Mouse (Mus musculus) ZHBTc4 (cell line): ENCODE results near the gene Hipk1.

Experiments used
- DNase-seq: peaks from one replicate; pipeline ENCODE4 v3.0.0-alpha.2; 2011; ENCODE audit warnings: low read depth, low spot score

Hipk1 gene

DNA sequence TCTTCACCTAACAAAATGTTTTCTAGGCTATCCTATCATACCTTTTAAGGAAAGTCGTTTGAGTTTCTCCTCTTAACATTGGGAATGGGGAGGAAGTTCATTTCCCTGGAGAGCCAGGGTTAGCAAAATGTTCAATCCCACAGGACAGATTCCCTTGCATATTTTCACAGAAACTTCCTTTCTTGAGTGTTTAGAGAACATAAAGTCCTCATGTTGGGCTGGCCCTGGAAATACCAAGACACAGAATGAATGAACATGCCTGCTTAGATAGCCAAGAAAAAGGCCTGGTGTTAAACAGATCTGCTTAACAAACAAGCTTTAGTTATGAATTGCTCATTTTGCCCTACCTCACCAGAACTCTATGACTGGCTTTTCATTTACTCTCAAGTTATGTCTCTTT, 1.2 kb upstream of the Hipk1 start:
- DNase-seq: no peak

DNA sequence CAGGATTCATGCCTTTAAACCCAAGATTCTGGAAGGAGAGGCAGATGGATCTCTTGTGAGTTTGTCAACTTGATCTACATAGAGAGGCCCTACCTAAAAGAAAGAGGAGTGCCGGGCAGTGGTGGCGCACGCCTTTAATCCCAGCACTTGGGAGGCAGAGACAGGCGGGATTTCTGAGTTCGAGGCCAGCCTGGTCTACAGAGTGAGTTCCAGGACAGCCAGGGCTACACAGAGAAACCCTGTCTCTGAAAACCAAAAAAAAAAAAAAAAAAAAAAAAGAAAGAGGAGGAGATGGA, 696 bp upstream of the Hipk1 start:
- peak; percentile 40 for DNase-seq

GRCm38 (mm10) chr3:103790346-103791145, 817 bp downstream of the Hipk1 start:
- peak; percentile 47 for DNase-seq

DNA sequence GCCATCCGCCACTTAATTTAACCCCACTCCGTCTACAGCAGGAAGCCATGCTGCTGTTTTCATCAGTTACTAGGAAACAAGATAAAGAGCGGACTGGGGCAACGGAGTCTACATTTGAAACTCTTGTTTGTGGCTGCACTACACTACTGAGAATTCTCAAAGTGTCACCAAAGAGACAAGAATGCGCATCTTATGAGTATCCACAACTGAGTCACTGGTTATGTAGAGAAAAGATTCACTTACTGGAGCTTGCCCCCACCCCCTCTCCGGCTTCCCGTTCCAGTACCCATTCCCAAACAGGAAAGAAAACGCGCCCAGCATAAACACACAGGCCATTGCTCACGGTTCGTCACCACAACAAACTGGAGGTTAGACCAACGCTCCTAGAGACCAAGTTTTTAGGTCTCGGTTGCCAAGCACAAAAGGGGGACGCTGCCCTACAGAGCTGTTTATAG, 1.4 kb downstream of the Hipk1 start:
- peak; percentile 30 for DNase-seq

GRCm38 (mm10) chr3:103789096-103789495, 2.3 kb downstream of the Hipk1 start:
- DNase-seq: no peak

DNA sequence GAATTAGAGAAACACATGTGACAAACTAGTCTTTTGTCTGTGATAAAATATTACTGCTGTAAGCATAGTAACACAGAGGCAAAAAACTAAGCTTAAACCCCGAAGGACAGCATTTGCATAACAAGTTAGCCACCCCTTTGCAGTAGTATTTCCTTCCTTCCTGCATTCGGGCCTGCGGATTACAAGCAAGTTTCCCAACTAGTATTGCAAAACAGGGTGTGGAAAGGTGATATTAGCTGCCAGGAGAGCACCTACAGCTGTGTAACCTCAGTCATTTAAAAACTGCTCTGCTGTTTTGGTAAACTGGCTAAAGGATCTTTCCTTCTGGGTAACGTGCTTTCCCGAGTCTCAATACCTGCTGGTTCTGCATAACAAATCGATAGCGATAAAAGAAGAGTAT, 4.1 kb downstream of the Hipk1 start:
- no peak for DNase-seq

DNA sequence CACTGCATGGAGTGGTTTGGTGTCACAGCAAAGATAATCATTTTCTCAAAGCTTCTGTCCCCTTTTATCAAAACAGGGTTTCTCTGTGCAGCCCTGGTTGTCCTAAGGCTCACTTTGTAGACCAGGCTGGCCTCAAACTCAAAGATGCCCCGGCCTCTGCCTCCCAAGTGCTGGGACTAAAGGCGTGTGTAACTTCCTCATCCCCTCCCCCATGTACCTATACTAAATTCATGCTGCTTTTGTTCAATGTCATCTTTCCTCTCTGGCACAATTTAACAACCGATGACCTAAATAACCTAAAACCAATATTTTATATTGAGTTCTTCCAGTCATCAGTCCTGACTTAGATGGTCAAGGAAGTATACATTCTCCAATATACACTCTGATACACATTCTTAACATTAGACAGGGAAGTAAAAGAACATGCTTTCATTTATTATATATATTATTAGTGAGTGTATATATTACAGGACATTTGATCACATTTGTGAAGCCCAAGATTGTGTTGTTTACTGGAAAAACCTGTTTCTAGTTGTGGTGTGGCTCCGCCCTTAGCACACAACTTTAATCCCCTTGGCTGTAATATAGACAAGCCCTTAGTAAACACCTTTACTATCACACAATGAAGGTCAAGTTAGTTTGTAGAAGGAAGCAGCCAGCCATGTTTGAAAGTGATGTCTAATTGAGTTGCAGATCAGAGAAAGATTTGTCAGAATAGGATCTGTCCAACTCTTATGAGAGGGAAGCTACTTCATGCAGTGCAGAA, 8.3 kb downstream of the Hipk1 start:
- no peak for DNase-seq

DNA sequence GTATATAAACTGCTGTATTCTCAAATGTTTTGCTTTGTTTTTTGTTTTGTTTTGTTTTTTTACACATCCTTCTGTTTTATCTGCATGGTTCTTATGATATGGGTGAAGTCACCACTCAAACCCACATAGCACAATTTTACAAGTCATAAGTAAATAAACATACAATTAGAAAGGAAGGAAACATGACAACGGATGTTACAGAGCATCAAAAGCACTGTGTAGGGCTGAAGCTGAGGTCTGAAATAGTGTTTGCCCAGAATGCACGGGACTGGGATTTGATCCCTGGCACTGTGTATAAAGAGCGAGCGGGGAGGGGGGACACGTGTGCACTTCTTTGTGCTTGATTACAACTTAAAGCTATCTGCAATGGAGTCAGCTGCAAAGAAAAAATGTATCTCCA, 10.6 kb downstream of the Hipk1 start:
- DNase-seq: no peak

DNA sequence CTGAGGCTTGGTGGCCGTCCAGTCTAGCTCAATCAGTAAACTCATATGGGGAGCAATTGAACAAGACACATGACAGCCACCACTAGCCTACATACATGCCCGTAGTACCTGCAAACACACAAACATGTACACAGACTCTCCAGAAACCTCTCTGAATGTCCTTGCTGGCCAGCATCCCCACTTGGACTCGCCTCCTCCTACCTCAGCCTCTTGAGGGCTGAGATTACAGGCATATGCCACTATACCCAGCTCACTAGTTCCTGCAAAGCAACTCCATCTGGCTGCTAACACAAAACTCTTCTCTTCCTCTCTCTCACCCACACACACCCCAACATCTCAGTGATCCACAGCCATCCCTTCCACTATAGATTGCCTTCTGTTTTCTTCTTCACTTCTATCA, 11.1 kb downstream of the Hipk1 start:
- no peak for DNase-seq

DNA sequence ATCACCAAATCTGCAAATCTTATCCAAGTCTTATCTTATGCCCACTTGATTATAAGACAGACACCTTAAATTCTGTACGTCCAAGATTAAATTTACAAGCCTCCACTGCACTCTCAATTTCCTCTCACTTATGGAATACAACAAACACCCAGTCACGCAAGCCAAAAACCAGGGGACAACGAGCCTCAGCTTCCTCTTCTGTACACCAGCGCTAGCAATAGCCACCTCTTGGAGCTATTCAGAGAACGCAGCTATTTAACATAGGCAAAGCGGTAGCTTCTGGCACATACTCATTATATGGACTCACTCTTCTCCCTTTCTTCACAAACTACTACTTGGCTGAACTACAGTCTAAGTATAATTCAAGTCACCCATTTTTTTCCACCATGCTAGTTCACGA, 12.2 kb downstream of the Hipk1 start:
- no peak for DNase-seq

- DNase-seq: no peak
These were observed 12.7 kb downstream of the Hipk1 start for GRCm38 (mm10) chr3:103778660-103779059.

DNA sequence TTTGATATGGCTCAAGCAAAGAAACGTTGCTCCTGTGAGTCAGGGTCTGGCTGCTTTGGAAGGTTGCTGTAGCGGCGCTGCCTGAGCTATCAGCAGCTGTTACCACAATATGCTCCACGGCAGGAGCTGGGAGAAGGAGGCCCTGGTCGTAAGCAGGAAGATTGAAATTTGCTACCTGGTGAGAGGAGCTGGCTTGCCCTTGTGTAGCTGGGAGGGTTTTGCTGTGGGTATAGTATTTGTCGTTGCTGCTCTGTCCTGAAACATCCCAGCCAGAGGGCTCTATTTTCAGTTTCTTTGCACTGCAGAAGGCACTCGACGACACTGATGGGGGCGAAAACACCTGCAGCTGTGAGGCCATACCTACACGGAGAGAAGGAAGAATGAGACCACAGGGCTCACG, 13.4 kb downstream of the Hipk1 start:
- DNase-seq: no peak

DNA sequence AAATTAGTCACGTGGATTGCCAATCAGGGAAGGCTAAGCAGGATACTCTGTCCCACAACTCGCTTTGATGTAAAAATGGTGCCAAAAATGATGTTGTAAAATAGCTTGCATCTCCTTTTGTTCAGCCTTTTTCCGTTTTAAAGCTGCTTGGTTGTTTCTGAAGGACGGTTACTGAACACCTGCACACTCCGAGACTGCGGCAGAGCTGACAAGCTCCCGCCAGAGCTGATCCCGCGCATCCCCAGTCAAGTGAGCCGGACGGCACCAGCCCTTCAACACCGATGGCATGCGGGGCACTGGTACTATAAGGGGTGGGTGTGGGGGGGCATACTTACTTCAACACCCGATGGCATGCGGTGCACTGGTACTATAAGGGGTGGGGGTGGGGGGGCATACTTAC, 17.4 kb downstream of the Hipk1 start:
- DNase-seq: no peak

DNA sequence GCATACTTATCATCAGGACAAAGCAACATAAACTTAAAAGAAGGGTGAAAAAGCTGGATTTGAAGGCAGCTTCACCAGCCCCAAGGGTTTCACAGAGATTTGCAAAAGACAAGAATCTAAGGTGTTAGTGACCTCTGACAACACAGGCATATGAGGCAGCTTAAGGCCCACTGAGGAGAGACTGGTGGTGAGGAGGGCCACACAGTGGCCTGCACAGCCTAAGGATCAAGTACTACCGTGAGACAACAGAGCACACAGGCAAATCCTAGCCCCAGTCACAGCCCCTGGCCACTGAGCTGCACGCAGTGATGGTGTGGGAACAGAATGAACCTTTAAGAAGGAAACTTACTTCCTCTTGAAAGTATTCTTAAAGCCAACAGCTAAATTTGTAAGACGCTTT, 17.9 kb downstream of the Hipk1 start:
- no peak for DNase-seq

GRCm38 (mm10) chr3:103772846-103773245, 18.5 kb downstream of the Hipk1 start:
- no peak for DNase-seq

- peak; percentile 88 for DNase-seq
These were observed 19.7 kb downstream of the Hipk1 start for GRCm38 (mm10) chr3:103771531-103772130.

DNA sequence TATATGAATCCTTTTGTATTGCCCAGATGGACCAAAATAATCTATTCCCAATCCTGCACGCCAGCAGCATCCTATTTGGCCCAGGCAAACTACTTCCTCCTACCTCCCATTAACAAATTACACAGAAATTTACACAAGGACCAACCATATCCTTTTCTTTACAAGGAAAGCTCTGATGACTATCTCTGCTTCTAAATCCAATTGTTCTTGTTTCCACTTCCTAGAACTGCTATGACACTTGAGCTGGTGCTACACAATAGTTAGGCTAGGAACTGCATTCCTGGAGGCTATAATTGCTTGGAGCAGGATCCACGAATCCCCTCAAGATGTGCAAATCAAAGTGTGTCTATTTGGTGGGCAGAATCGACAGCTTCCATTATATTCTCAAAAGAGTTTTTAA, 24.6 kb downstream of the Hipk1 start:
- no peak for DNase-seq

- no peak for DNase-seq
These were observed 31.9 kb downstream of the Hipk1 start for GRCm38 (mm10) chr3:103759261-103759970.

DNA sequence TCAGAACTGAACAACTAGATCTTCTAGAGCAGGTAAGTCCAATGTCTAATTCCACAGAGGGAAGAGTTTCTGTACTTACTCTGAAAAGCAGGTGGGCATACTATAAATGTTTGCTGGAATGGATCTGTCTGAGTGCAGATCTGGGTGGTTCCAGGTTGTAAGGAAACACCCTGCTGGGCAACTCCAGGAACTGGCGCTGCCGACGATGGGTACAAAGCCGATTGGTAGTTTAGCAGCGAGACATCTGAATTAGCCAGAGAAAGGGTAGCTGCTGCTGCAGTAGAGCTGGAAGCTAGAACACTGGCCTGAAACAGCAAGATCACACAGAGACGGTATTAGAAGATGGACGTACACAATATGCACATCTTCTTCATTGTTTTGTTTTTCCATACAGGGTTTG, 32.9 kb downstream of the Hipk1 start:
- DNase-seq: peak; percentile 64

GRCm38 (mm10) chr3:103756920-103757319, 34.4 kb downstream of the Hipk1 start:
- DNase-seq: no peak

GRCm38 (mm10) chr3:103755351-103755750, 36.0 kb downstream of the Hipk1 start:
- no peak for DNase-seq

- no peak for DNase-seq
These were observed 39.8 kb downstream of the Hipk1 start for GRCm38 (mm10) chr3:103751558-103751957.
